Mouse (Mus musculus): ENCODE measurements at regions not wholly inside any gene's neighbourhood (a gene's known extent, or its start where the extent isn't known, plus 50 kb on each side); places are given as distances from the start of the nearest gene placed in this dataset.
"Not testable (repeated sequence)": the region's sequence is repeated elsewhere in the genome, so short reads cannot be mapped to it uniquely, and the experiment has no call there.

DNA sequence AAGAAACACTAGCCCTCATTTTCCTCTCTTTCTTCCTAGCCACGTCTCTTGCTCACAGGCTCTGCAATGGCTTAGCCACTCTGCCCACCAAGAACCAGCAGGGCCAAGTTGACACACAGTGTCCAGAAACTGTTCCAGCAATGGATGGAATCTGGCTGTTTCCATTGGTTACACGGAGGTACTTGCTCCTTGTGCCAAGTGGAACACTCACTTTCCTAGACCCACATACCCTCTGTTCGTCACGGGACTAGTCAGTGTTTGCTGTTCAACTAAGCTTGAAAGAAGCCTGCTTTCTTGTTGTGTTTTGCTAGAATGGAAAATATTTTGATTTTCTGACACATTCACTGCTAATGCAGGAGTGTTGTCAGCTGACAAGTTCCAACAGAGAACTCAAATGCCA, 575.7 kb upstream of the Gulo start:
- DNase-seq (ENCODE audit: low spot score) = no peak

DNA sequence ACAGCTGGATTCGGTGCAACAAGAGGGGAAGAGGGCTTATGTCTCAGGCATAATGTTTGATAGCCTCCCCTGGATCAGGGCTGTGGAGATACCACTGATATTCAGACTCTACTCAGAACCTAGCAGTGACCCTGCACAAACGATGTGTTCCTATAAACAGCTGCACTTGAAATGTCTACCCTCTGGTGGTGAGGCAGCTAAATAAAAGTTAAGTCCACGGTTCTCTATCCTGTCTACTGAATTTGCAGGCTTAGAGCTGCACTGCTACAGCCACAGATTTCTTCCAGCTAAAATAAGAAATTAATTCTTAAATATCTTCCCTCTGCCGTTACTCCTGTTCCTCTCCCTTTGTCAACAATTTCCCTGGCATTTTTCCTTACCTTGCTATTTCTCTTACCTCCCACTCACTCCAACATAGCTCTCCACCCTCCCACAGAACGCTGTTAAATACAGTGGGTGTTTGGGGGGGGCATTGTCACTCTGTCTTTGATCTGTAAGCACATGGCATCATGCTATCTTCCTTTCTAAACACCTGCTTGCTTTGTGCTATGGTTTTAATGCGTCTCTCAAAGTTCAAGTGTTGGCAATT, 571.0 kb upstream of the Gulo start:
- no peak for DNase-seq (ENCODE audit: low spot score)

DNA sequence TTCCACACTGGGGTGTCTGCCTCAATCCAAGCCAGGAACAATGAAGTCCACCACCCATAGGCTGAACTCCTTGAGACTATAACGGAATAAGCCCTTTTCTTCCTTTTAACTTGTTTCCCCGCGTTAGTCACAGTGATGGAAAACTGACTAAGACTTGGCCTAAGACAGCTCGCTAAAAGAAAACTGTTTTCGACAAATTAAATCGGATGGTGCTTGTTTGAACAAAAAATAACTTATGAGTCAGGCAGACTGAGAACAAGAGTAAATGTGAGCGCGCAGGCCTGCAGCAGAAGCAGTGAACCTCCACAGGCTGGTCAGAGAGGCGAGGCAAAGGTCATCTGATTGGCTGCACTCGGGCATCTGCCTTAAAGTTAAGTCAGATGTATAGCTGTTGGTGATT, 557.6 kb upstream of the Gulo start:
- no peak for DNase-seq (ENCODE audit: low spot score)

DNA sequence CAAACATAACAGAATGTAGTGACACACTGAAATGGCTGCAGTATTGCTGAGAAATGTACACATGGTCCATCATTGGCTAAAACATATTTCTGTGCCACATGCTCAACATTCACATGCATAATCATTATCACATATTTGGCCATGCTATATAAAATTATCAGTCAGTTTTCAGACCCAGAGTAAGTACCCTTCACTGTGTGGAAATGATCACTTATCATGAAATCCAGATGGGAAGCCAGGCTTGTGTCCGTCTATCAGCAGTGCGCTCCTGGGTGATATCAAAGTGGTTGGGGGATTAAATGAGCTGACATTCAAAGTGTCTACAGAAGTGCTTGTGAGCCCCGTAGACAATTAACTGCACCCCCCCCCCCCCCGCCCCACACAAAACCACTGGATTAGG, 553.7 kb upstream of the Gulo start:
- DNase-seq (ENCODE audit: low spot score) = no peak

DNA sequence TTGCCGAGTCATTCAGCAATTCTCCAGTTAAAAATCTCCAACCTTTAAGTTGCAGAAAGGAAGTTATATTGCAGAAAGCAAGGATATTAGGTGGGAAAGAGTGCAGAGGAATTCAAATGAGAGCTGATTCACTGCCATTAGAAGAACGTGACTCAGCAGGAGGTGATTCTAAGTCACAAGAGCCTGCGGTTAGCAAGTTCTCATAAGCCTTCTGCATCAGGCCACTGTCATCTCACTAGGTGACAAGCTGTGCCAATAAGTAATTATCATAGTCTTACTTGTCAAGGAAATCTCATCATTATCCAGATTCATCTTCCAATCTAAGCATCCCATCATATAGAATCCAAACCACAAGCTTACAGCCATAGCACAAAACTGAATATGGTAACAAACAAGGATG, 552.7 kb upstream of the Gulo start:
- DNase-seq (ENCODE audit: low spot score) = no peak

DNA sequence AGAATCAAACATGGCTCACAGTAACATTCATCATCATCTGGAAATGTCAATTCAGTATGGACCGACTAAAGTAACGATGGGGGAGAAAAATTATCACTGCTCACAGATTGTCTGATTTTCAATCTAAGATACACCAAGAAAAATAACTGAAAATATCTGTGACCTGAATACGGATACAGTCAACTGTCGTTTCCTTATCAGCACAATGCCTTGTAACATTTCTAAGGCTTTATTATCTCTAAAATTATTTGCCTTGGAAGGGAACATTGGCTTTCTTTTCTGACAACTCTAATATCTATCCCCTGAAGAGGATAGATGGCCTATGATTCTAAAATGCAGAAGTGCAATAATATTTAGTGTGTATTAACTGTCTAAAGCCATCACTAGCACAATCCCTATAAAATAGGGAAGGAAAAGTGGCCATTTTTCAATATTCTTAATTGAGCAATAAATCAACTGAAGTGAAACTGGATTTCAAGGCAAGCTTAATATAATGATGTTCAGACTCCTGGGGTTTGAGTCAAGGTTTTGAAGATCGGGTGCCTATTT, 552.1 kb upstream of the Gulo start:
- DNase-seq (ENCODE audit: low spot score) = no peak

DNA sequence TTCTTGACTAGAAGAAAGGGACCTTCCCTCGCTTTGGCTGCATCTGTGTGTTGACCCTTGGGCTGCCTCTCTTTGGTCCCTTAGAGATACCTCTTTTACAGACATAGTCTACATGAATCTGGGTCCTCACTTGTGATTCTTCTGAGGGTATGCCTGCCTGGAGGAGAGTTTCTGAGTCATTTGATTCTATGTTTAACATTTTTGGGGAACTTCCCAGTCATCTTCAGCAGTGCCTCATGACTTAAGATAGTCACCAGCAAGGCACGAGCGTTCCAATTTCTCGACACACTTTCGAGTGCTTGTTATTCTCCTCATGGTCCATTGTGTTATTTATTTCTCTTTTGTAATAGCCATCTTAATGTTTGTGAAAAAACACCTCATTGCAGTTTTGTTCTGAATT, 549.4 kb upstream of the Gulo start:
- DNase-seq (ENCODE audit: low spot score) = no peak

DNA sequence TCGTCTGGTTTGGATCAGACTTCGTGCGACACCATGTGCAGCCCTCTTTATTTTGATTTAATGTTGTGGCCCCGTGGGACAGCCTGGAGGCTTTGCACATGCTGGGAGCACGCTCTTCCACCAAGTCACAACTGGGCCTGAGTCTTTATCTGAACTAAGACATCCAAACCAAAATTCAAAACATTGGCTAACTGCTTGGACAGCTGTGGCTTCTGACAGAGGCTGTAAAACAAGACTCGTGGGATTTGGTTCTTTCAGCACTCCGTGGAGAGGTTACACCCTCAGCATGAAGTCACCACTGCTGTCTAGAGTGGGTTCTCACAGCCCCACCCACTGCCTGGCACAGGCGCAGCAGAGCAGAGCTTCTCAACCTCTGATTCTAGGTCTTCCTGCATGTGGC, 548.6 kb upstream of the Gulo start:
- no peak for DNase-seq (ENCODE audit: low spot score)

DNA sequence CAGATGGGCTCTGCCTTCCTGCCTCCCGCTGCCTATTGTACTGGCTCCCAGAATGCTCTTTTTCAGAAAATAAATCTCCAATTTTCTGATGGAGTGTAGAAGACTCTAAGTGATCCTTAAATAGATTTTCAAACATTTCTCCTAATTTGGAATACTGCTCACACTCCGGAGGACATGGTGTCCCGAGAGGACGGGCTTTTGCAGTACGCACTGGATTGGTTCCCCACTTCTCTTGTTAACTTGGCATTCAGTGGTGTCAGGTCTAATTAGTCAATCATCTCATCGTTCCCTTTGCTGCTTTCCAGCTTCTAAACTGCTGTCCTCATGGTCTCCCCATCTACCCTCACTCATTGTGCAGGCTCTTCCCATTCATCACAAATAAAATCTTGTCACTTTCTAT, 529.5 kb upstream of the Gulo start:
- DNase-seq (ENCODE audit: low spot score) = no peak

DNA sequence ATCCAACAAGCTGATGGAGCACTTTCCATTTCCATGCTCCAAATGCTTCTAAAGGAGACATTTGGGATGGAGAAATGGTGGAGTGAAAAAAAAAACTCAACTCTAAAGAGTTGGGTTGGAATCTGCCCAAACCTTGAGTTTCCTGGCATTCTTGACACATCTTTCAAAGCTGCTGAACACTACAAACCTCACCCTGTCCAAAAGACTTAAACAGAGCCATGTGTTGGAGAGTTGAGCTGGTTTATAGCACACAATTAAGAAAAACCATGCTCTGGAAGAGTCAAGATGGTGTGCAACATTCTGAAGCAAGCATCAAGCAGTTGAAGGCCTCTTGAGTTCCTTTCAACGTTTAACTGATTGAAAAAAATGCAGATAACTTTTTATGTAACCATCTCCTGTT, 525.7 kb upstream of the Gulo start:
- no peak for DNase-seq (ENCODE audit: low spot score)

DNA sequence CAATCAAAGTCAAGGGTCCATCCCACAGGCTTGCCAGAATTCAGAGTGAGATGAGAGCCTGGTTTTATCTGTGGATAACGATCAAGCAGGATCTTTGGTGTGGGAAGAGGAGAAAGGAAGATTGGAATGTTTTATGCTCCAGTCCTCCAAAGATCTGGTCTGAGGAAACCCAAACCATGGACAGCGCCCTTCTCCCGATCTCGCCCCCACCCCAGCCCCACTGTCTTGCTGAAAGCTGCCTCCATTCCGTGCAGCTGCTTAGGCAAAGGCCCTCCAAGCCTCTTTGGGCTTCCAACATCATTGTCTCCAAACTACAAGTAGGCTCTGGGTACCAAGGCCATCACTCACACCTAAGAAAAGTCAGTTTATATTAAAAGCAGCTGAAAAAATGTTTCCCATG, 519.1 kb upstream of the Gulo start:
- no peak for DNase-seq (ENCODE audit: low spot score)

DNA sequence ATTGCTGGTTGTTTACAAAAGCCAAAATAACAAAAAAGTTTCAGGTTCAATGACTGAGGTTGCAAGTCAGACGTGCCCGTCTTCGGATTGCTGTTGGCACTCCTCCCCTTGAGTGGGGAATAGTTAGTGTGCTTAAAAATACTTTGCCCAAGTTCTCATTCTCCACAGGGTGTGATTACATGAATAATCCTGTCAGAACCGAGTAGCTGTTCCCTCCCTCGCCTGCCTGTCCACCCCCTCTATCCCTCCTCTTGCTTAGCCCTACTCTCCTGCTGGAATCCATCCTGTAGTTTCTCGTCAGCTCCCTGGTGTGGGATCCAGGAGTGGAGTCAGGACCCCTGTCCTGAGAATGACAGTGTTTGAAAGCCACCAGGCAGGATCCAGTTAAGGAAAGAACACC, 518.1 kb upstream of the Gulo start:
- no peak for DNase-seq (ENCODE audit: low spot score)

DNA sequence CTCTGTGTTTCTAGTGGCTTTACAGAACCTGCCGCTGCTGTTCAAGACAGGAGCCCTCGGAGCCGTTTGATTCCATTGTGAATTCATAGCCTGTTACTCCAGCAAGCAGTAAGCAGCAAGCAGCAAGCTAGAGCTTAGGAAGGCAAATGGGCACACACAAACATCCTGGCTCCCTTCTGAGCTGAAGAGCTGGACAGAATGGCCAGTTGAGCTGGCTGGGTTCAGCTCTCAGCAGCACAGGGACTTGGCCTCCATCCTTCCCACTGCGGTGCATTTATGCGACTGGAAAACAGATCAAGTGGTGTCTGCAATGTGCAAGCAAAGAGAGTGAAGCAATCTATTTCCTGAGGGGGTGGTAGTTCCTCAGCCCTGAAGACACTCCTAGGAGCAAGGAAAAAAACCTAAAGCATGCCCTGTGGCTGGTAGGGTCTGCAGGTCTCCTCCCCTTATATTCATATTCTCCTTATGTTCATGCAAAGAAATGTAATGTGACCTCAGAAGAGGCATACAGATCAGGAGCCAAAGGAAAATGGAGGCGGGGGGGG, 513.9 kb upstream of the Gulo start:
- DNase-seq (ENCODE audit: low spot score) = no peak

DNA sequence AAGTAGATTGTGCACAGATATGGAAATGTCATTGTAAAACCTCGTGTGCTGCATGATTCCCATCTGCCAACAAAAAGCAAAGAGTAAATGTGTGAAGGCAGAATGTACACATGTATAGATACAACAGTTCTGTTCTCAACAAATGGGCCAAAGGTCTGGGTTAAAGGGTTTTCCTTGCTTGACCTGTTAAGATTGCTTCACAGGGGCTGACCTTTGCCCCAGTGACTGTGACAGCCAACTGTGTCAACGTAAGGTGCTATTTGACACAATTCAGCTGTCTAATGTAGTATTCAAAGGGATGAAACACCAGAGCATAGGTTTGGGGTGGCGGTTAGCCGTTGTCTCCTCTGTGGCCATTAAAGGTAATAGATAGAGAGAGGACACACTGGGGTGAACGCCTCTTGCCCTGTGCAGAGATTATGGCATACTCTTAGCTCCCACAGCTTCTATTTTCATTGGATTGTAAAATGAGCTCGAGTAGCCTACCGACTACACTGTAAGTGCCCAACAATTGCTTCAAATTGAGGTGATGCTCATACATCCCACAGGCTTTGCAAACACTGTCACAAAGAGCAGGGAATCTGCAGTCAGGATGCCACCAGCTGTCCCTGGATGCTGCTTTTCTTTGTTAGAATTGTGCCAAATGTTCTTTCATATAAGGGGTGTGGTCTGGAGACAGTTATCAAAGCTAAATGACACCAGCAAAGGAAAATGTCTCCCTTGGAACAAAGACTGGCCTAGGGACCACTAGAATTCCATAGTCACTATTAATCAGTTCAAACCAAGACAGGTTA, 513.0 kb upstream of the Gulo start:
- no peak for DNase-seq (ENCODE audit: low spot score)

DNA sequence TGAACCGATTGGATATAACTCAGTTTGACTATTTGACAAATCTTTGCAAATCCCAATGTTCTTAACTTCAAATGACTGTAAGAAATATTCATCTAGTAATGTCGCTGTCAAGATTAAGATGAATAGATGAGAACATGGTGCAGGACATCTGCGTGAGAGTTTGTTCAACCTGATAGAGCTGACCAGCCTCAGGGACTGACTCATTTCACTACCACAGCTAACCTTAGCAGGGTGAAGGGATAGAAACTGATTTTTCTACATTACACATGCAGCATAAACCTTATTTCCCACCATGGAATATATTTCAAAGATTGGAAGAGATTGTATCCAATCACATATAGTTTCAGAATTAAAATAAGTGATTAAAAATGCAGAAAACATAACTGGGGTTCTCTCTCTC, 507.8 kb upstream of the Gulo start:
- no peak for DNase-seq (ENCODE audit: low spot score)

DNA sequence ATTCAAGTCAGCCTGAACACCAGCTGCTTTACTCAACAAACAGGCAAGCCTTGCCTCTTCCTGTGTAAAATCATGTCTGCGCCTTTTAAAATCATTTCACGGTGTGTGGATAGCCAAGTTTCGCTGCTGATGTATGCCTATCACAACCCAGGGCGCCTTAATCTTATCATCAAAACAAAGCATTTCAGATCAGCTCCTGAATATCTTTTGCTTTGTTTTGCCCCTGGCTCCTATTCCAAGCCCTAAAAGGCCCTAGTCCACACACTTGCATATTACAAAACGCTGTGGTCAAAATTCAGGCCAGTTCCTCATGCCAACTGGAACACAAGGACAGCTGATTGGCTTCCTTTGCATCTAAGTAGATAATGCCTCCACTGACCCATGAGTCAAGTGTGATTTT, 501.7 kb upstream of the Gulo start:
- DNase-seq (ENCODE audit: low spot score) = no peak

DNA sequence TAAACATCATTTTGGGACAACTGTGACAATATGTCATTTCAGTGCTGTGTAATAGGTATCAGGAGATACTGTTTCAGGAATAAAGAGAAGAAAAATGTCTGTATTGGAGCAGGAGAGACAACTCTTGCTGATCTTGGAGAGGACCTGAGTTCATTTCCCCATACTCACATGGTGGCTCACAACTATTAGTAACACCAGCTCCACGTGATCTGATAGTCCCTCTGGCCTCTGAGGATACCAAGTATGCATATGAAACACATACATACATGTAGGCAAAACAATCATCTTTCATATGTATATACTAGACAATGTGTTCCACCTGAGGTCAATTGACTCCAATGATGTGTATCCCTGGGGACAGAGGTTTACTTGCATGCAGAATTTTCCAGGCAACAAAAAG, 501.2 kb upstream of the Gulo start:
- no peak for DNase-seq (ENCODE audit: low spot score)

DNA sequence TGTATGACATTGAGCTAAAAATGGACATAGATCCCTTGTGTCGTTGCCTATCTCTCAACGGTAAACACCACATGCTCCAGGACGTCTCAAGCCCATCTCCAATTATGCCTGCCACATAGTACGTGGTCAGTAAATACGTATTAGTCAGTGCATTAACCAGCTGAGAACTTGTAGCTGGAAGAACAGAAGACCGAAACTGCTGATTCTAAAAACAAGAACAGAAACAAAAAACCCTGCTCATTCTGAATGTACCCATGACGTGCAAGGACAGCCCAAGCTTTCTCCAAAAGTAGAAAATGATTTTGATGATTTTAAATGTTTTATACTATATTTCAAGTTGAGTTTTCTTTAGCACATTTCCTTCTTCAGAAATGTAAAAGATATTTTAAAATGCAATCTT, 500.7 kb upstream of the Gulo start:
- DNase-seq (ENCODE audit: low spot score) = no peak

DNA sequence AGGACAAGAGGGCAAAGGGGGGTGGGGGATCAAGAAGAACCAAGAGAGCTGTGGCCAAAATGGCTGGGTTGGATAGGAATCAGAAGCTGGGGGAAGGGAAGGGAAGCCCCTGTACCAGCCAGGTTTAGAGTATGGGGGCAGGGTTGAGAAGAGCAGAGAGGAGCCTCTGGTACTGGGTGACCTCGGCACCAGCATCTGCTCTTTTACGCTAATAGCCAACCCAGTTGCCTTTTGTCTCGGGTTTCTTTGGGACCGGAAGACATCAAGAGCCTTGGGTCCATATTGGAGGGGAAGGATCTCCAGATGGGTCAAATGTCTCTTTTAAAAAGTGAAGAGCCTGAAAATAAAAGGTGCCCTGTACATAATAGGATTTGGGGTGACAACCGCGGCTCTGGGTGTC, 493.0 kb upstream of the Gulo start:
- DNase-seq (ENCODE audit: low spot score) = no peak

DNA sequence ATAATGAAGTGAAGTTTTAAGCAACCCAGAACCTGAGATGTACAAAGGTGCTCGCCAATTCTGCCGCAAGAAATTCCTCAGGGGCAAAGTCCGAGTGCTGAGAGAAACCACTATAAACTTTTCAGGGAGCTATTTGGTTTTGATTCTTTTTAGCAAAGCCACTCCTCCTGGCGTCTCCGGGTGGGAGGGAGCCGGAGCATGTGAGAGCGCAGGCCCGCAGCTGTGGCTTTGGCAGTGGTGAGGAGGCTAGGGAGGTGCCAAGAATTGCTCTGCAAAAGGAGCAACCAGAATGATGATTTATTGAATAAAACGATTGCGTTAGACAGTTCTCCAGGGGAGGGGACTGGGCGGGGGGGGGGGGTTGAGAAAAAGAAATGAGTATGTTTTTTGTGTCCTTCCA, 490.9 kb upstream of the Gulo start:
- peak; percentile 67 for DNase-seq (ENCODE audit: low spot score)

DNA sequence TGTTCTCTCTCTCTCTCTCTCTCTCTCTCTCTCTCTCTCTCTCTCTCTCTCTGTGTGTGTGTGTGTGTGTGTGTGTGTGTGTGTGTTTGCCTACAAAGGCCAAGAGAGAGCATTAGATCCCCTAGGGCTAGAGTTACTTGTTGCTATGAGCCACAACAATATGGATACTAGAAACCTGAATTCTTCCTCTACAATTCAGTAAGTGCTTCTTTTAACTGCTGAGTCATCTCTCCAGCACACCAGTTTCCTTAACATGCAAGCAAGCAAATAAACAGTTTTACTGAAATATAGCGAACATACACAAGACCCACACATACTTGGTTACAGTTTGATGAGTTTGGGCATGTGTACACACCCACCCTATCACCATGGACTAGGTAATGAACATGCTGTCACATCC, 486.1 kb upstream of the Gulo start:
- no peak for DNase-seq (ENCODE audit: low spot score)

DNA sequence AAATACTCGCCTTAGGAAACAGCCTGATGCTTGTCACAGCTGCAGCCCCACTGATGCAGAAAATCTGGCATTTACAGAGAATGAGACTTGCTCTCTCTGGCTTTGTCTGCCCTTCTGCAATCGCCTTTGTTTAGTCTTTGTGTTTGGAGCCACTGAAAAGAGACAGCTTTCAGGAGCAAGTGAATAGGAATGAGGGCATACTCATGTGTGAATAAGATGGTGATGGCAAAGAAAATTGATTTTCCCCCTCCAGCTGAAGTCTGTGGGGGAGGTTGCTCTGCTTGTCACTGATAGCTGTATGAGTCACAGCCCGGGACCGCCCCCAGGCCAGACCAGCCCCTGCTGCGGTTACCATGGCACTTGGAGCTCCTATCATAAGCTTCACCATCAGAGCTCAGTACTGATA, 485.5 kb upstream of the Gulo start:
- DNase-seq (ENCODE audit: low spot score) = no peak

DNA sequence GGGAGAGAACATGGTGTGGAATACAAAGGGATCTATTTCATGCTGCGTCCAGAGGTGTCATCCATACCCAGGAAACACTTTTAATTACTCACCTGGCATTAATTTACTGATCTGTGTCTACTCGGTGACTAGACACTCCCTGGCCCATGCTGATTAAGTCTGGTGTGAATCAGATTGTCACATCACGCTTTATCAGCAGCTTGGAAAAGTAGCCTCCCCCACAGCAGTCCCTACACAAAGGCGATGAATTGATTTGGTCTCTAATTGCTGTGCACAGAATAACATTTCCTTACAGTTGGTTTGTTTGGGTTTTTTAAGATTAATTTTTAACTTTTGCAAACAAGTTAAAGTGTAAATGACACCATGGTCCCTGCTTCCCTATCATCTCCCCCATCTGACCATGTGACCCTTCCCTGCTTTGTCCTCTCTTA, 484.7 kb upstream of the Gulo start:
- no peak for DNase-seq (ENCODE audit: low spot score)

DNA sequence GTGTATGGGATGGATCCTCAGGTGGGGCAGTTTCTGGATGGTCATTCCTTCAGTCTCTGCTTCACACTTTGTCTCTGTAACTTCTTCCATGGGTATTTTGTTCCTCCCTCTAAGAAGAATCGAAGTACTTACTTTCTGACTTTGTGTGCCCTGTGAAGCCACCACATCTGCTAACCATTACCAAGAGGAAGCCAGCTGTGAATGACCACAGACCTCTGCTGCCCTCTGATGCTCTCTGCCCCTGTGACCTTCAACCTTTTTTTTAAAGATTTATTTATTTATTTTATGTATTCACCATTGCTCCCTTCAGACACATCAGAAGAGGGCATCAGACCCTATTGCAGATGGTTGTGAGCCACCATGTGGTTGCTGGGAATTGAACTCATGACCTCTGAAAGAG, 475.7 kb upstream of the Gulo start:
- DNase-seq (ENCODE audit: low spot score) = not testable (repeated sequence)

All from adipocyte (in vitro differentiated cells).